8 mouse cellular contexts compared by ENCODE assay signal in the genomic region with DNA sequence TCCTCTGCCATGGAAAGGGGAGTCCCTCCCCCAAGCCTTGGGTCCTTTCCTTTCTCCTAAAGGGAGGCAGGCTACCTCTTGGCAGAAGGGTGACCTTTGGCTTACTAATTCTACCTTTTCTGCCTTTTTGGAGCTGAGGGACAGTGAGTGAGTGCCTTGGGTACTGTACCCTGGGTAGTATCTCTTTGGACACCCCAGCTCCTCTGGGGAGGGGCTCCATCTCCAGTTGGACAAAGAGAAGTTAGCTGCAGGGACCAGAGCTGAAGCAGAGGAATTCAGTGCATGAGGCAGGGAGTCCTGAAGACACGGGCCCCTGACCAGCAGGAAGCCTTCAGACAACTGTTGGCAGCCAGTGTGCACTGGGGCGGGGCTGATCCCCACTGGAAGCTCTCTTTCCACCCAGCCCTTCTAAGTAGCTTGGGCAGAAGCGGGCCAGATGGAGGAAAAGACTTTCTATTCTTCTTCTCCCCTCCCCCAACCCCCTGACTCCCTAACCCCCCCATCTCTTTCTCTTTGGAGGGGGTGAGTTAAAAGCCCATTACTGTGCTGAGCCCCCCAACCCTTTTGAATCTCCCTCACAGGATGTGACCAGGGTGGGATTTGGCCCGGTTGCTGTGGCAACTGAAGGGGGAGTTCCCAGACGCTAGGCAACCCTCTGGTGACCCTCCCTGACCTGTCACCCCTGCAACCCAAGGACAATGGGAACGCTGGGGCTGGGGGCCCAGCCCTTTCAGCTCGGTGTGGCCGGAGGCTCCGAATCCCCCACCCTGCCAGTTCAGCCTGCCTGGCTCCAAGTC. TPM values are rescaled to one million over a fixed set of nuclear protein-coding genes. Genes with fewer than 3 reads are reported as not detected.
DNase-seq lines count a peak whose midpoint lies in the region; ATAC-seq lines count a peak whose summit lies in the region.

No protein-coding gene starts in this region.

- peaks cover 42% of the 10 kb centered on the region for H3K36me3 ChIP-seq in forebrain, embryonic 12.5 days (replicated peaks)
- peaks cover 70% of the 10 kb centered on the region for H3K36me3 ChIP-seq in limb, embryonic 13.5 days
- H3K36me3 ChIP-seq in neural tube, embryonic 12.5 days, result peaks cover 18% of the 10 kb centered on the region; the same call in 1 of the 2 replicates

- H3K27me3 ChIP-seq in forebrain, embryonic 12.5 days, result peaks cover 21% of the 10 kb centered on the region
- H3K27me3 ChIP-seq in limb, embryonic 13.5 days, result no peaks in the 10 kb centered on the region
- 0 out of 2 replicates have a peak, but pooled peaks cover under 1% of the 10 kb centered on the region for H3K27me3 ChIP-seq in neural tube, embryonic 12.5 days (replicated peaks)

- H3K9me3 ChIP-seq in forebrain, embryonic 12.5 days, result no peaks in the 10 kb centered on the region
- no peaks in the 10 kb centered on the region for H3K9me3 ChIP-seq in limb, embryonic 13.5 days
- H3K9me3 ChIP-seq in neural tube, embryonic 12.5 days, result no peaks in the 10 kb centered on the region

- H3K4me1 ChIP-seq in forebrain, embryonic 12.5 days, result peaks cover 48% of the 10 kb centered on the region
- peaks cover 38% of the 10 kb centered on the region for H3K4me1 ChIP-seq in limb, embryonic 13.5 days
- H3K4me1 ChIP-seq in neural tube, embryonic 12.5 days, result peaks cover 27% of the 10 kb centered on the region

- DNase-seq in ES-CJ7 (ENCODE audit: low read depth, low spot score), result peak; percentile 89
- DNase-seq in heart, postnatal 4 days, result peak; percentile 74
- no peak for DNase-seq in cerebellum, postnatal 36 days
- no peak for DNase-seq in natural killer cell, adult 2 months (ENCODE audit: low spot score in 2 of 2)

- H3K4me2 ChIP-seq in forebrain, embryonic 12.5 days, result peak overlapping the region; percentile 31
- H3K4me2 ChIP-seq in limb, embryonic 13.5 days (replicated peaks), result no peak overlapping the region
- peak overlapping the region; percentile 40 for H3K4me2 ChIP-seq in neural tube, embryonic 12.5 days (replicated peaks)

- ATAC-seq in forebrain, embryonic 12.5 days (ENCODE audit: low FRiP score), result peak; percentile 87
- ATAC-seq in limb, embryonic 13.5 days (ENCODE audit: low FRiP score, low read depth), result peak; percentile 60; the same call in 1 of the 2 replicates
- peak; percentile 87 for ATAC-seq in neural tube, embryonic 12.5 days (ENCODE audit: low FRiP score, low read depth)
- ATAC-seq in cerebellum, adult (ENCODE audit: insufficient number of reproducible peaks, low FRiP score, low TSS enrichment), result no peak

- peak overlapping the region; percentile 26; the same call in 1 of the 2 replicates for H3K9ac ChIP-seq in forebrain, embryonic 12.5 days
- 0 out of 2 replicates have a peak overlapping the region, but pooled peaks have one; percentile 9 for H3K9ac ChIP-seq in limb, embryonic 13.5 days
- no peak overlapping the region for H3K9ac ChIP-seq in neural tube, embryonic 12.5 days

- no peak overlapping the region for H3K4me3 ChIP-seq in forebrain, embryonic 12.5 days (replicated peaks)
- H3K4me3 ChIP-seq in limb, embryonic 13.5 days, result no peak overlapping the region
- H3K4me3 ChIP-seq in neural tube, embryonic 12.5 days, result no peak overlapping the region

- H3K27ac ChIP-seq in forebrain, embryonic 12.5 days, result peak overlapping the region; percentile 66
- no peak overlapping the region for H3K27ac ChIP-seq in limb, embryonic 13.5 days
- 0 out of 2 replicates have a peak overlapping the region, but pooled peaks have one; percentile 20 for H3K27ac ChIP-seq in neural tube, embryonic 12.5 days

- 2% methylated on average over 9 of the region's 9 CpGs for WGBS in forebrain, embryonic 12.5 days
- WGBS in limb, embryonic 13.5 days, result 12% methylated on average over 9 of the region's 9 CpGs
- WGBS in neural tube, embryonic 12.5 days, result 3% methylated on average over 9 of the region's 9 CpGs

RNA-seq across cellular contexts. Expression of a gene that starts 26.3 kb away (rescaled TPM):
- 22.6 and 24.3 TPM in 2 replicates for polyA plus RNA-seq in forebrain, embryonic 12.5 days (2016; fragmentation: Nextera tagmentation; extraction: Ambion mirVana)
- 10 to 100 TPM; 18.1 to 19.6 TPM for total RNA-seq in heart, postnatal 4 days (2021)
- polyA plus RNA-seq in limb, embryonic 13.5 days (2015; fragmentation: Nextera tagmentation; extraction: Ambion mirVana), result 25.9 and 30.2 TPM in 2 replicates
- 30.4 and 31.8 TPM in 2 replicates for polyA plus RNA-seq in neural tube, embryonic 12.5 days (2016; fragmentation: Nextera tagmentation; extraction: Ambion mirVana)

Comparison
In these comparisons a context has a peak if more than half of its experiments do, and no peak if none do; other contexts are left out.
1. DNase-seq: peak in ES-CJ7 (single experiment) and heart, postnatal 4 days (single experiment); none in cerebellum, postnatal 36 days (0 of 2) and natural killer cell, adult 2 months (0 of 2).